Mouse (Mus musculus) lung, postnatal 0 days (tissue): ENCODE measurements around the gene Msi2.

ENCODE experiments used
- CTCF ChIP-seq: IDR thresholded peaks from 2 replicates; pipeline ENCODE4 v1.5.1; 2016; ENCODE audit warnings: antibody characterized with exemption, mild to moderate bottlenecking
- EP300 ChIP-seq: IDR thresholded peaks from 2 replicates; pipeline ENCODE4 v1.6.1; 2016; ENCODE audit warnings: antibody characterized with exemption, mild to moderate bottlenecking, control low read depth

- TF ChIP-seq CTCF (no peak), EP300 (no peak)
Measured at GRCm38 (mm10) chr11:88509464-88509863, 208.8 kb downstream of the Msi2 start.
